Mouse (Mus musculus): ENCODE measurements around the gene Sec31a.

GRCm38 (mm10) chr5:100414474-100415196 is 1.4 kb downstream of the Sec31a start:
- no peak for TF ChIP-seq CTCF (IDR thresholded peaks at IDR 0.05; ENCODE audit: low read depth, low read length)
- TF ChIP-seq TAL1 (conservative IDR thresholded peaks at IDR 0.05; ENCODE audit: low read depth, low read length) = no peak
- no peak for TF ChIP-seq GATA1 (IDR thresholded peaks at IDR 0.05; ENCODE audit: borderline replicate concordance, low read length)
